Mouse (Mus musculus): ENCODE results near the gene Etv2. TPM values are rescaled to one million over a fixed set of nuclear protein-coding genes. Genes with fewer than 3 reads are reported as not detected.

The Etv2 gene
- polyA plus RNA-seq, 1 experiment from 2014 or later = not detected

DNA sequence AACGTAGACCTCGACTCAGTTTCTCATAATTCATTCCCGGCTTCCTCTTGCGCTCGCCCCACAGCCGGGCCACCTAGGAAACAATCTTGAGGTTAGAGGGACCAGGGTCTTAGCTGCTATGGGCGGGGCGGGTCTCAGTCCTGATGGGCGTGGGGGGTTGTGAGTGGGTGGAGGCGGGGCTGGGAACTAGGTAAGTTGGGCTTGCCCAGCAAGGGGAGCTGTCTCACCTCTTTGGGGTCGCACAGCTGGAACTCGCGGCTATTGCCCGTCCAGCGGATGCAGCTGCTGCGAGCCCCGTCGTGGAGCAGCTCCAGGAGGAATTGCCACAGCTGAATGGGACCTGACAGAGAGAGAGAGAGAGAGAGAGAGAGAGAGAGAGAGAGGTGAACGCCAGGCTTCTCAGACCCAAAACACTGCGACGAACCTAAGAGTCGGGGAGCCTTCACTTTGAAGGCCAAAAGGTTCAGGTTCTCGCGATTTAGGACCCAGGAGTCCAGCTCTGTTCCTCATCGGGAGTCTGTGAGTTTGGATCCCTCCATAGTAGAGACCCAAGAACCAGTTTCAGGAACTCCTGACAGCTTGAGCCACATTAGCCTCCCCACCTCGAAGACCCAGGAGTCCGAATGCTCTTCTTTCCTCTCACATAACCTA, 1.8 kb downstream of the Etv2 start:
- no peaks in the 10 kb centered on the region for H3K9me3 ChIP-seq (replicated peaks; ENCODE audit: low read length)
- no peak for ATAC-seq (replicated peaks; ENCODE audit: low FRiP score, low read depth)
- no peak for DNase-seq (ENCODE audit: low spot score)
- no peak for TF ChIP-seq CTCF (IDR thresholded peaks at IDR 0.05; ENCODE audit: low read depth)
- 1% methylated on average over 26 of the region's 27 CpGs for WGBS
- H3K4me2 ChIP-seq (ENCODE audit: low read length) = no peak overlapping the region
- H3K27ac ChIP-seq = no peak overlapping the region
- H3K36me3 ChIP-seq (ENCODE audit: insufficient read depth, low read length) = no peaks in the 10 kb centered on the region
- peaks cover 39% of the 10 kb centered on the region for H3K27me3 ChIP-seq (ENCODE audit: insufficient read depth, low read length)
- no peak overlapping the region for H3K9ac ChIP-seq (ENCODE audit: low read depth, low read length)
- 0 out of 2 replicates have a peak overlapping the region, but pooled peaks have one; percentile 2 for H3K4me3 ChIP-seq (replicated peaks; ENCODE audit: low read depth, low read length)
- H3K4me1 ChIP-seq (replicated peaks; ENCODE audit: insufficient read depth, low read length) = peaks cover 4% of the 10 kb centered on the region; the same call in 1 of the 2 replicates

DNA sequence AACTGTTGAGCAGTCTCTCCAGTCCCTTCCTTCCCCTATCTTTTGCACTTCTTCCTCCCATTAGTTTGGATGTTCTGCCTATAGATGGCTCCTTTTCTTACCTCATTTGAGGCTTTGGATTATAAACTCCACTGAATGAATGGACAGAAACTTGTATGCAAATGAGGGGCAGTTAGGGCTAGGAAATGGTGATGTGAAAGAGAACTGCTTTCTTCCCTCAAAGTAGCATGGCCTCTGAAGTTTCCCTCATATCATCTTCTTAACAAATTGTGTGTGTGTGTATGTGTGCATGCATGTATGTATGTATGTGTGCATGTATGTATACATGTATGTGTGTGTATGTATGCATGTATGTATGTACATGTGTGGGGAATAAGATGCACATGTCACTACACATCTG, 6.6 kb downstream of the Etv2 start:
- Histone ChIP-seq H3K4me1 (replicated peaks; ENCODE audit: insufficient read depth, low read length) (no peaks in the 10 kb centered on the region; the same call in 1 of the 2 replicates), H3K9me3 (replicated peaks; ENCODE audit: low read length) (no peaks in the 10 kb centered on the region), H3K27ac (no peak overlapping the region), H3K4me2 (ENCODE audit: low read length) (no peak overlapping the region), H3K27me3 (ENCODE audit: insufficient read depth, low read length) (peaks cover 17% of the 10 kb centered on the region), H3K9ac (ENCODE audit: low read depth, low read length) (no peak overlapping the region), H3K36me3 (ENCODE audit: insufficient read depth, low read length) (no peaks in the 10 kb centered on the region; the same call in 1 of the 2 replicates), H3K4me3 (replicated peaks; ENCODE audit: low read depth, low read length) (no peak overlapping the region)
- DNase-seq (ENCODE audit: low spot score) (no peak), ATAC-seq (replicated peaks; ENCODE audit: low FRiP score, low read depth) (no peak)
- no peak for TF ChIP-seq CTCF (IDR thresholded peaks at IDR 0.05; ENCODE audit: low read depth)

DNA sequence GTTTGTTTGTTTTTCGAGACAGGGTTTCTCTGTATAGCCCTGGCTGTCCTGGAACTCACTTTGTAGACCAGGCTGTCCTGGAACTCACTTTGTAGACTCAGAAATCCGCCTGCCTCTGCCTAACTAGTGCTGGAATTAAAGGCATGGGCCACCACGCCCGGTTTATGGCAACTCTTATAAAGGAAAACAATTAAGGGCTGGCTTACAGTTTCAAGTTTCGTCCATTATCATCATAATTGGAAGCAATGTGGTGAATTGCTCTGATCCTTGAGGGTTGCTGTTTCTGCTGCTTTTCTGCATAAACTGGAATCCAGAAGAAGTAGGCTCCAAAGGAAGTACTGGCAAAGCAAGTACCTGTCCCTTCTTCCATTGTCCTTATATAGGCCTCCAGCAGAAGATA, 9.0 kb downstream of the Etv2 start:
- ATAC-seq (replicated peaks; ENCODE audit: low FRiP score, low read depth) = no peak
- Histone ChIP-seq H3K4me1 (replicated peaks; ENCODE audit: insufficient read depth, low read length) (no peaks in the 10 kb centered on the region; the same call in 1 of the 2 replicates), H3K9ac (ENCODE audit: low read depth, low read length) (no peak overlapping the region), H3K27ac (no peak overlapping the region), H3K4me2 (ENCODE audit: low read length) (no peak overlapping the region), H3K9me3 (replicated peaks; ENCODE audit: low read length) (no peaks in the 10 kb centered on the region), H3K27me3 (ENCODE audit: insufficient read depth, low read length) (no peaks in the 10 kb centered on the region), H3K36me3 (ENCODE audit: insufficient read depth, low read length) (peaks cover 14% of the 10 kb centered on the region), H3K4me3 (replicated peaks; ENCODE audit: low read depth, low read length) (no peak overlapping the region)
- no peak for TF ChIP-seq CTCF (IDR thresholded peaks at IDR 0.05; ENCODE audit: low read depth)
- no peak for DNase-seq (ENCODE audit: low spot score)
- 84% methylated on average over 5 of the region's 5 CpGs for WGBS

DNA sequence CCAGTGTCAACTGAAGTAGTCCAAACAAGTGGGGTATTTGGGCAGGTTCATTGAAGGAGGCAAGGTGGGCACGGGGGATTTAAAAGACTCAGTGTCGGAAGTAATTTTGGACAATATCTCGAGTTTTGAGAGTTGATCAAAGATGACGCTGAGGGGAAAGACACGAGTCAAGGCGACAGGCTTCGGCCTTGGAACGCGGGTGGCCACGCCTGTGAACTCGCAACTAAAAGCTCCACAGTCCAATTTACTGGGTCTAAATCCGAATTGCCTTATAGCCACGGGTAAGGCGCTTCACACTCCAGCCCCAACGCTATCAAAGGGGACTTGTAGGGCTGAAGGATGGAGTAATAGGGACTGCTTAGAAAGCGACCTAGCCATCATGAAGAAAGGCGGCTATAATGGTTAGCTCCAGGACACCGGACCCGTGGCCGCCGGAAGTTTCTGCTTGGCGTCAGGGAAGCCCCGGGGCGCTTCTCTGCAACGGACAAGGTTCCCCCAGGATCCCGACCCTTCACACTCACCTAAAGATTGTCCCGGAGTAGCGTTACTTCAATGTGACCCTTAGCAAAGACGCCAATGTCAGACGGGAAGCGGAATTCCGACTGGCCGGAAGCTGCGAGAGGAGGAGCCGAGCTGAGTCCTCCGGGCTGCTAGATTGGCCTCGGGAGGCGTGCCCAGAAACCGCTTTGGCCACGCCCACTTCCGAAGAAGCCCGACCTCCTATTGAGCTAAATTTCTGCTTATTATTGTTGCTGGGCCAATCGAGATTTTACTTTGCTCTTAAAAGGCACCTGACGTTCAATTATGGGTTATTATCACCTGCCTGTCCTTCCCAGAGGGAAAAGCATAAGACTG, 9.9 kb downstream of the Etv2 start, which contains the start of gene Cox6b1:
TSS of gene Cox6b1 (minus strand) at position 622 of the 855 bp plus-strand sequence.
- Histone ChIP-seq H3K4me3 (replicated peaks; ENCODE audit: low read depth, low read length) (peak within 1 kb of the TSS; percentile 81), H3K9me3 (replicated peaks; ENCODE audit: low read length) (no peaks in the 10 kb centered on the region), H3K36me3 (ENCODE audit: insufficient read depth, low read length) (peaks cover 17% of the 10 kb centered on the region), H3K4me2 (ENCODE audit: low read length) (peak within 1 kb of the TSS; percentile 83), H3K27me3 (ENCODE audit: insufficient read depth, low read length) (no peaks in the 10 kb centered on the region), H3K27ac (peak within 1 kb of the TSS; percentile 74), H3K9ac (ENCODE audit: low read depth, low read length) (peak within 1 kb of the TSS; percentile 82), H3K4me1 (replicated peaks; ENCODE audit: insufficient read depth, low read length) (no peaks in the 10 kb centered on the region; the same call in 1 of the 2 replicates)
- no peak for TF ChIP-seq CTCF (IDR thresholded peaks at IDR 0.05; ENCODE audit: low read depth)
- ATAC-seq (replicated peaks; ENCODE audit: low FRiP score, low read depth) (peak; percentile 92), DNase-seq (ENCODE audit: low spot score) (peak; percentile 97)
- 1% methylated on average over 44 of the region's 44 CpGs for WGBS

DNA sequence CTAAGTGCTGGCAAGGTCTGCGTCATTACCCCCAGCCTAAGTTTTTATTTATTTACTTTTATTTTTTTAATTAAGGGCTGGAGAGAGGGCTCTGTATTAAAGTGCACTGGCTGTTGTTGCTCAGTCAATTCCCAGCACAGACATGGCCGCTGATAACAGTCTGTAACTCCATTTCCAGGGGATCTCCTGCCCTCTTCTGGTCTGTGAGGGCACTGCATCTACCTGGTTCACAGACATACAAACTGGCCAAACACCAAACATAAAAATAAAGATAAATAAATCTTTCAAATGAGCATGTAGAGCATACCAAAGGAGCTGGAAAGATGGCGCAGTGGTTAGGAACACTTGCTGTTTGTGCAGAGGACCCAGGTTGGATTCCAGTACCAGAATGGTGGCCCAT, 16.4 kb downstream of the Etv2 start:
- Histone ChIP-seq H3K4me1 (replicated peaks; ENCODE audit: insufficient read depth, low read length) (no peaks in the 10 kb centered on the region), H3K4me2 (ENCODE audit: low read length) (no peak overlapping the region), H3K9ac (ENCODE audit: low read depth, low read length) (no peak overlapping the region), H3K9me3 (replicated peaks; ENCODE audit: low read length) (no peaks in the 10 kb centered on the region), H3K27ac (no peak overlapping the region), H3K36me3 (ENCODE audit: insufficient read depth, low read length) (peaks cover 42% of the 10 kb centered on the region), H3K27me3 (ENCODE audit: insufficient read depth, low read length) (no peaks in the 10 kb centered on the region), H3K4me3 (replicated peaks; ENCODE audit: low read depth, low read length) (no peak overlapping the region)
- no peak for ATAC-seq (replicated peaks; ENCODE audit: low FRiP score, low read depth)
- WGBS = 93% methylated on average over 3 of the region's 3 CpGs
- peak; percentile 61 for TF ChIP-seq CTCF (IDR thresholded peaks at IDR 0.05; ENCODE audit: low read depth)
- DNase-seq (ENCODE audit: low spot score) = no peak

DNA sequence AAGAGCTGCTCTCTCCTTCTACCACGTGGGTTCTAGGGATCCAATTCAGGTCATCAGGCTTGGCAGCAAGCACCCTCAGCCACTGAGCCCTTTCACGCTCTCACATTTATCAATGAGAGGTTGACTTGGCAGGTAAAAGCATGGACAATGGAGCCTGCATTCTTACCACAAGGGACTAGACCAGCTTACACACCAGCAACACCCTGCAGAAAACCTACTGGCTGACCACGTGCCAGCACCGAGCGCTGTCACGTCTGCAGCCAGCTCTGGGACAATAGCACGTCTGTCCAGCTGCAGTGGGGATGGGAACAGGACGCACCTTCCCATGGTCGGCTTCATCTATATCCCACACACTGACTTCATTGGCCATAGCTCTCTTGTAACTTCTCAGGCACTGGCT, 17.0 kb downstream of the Etv2 start:
- Histone ChIP-seq H3K4me2 (ENCODE audit: low read length) (no peak overlapping the region), H3K4me3 (replicated peaks; ENCODE audit: low read depth, low read length) (no peak overlapping the region), H3K36me3 (ENCODE audit: insufficient read depth, low read length) (peaks cover 42% of the 10 kb centered on the region), H3K4me1 (replicated peaks; ENCODE audit: insufficient read depth, low read length) (no peaks in the 10 kb centered on the region), H3K27ac (no peak overlapping the region), H3K27me3 (ENCODE audit: insufficient read depth, low read length) (no peaks in the 10 kb centered on the region), H3K9me3 (replicated peaks; ENCODE audit: low read length) (no peaks in the 10 kb centered on the region), H3K9ac (ENCODE audit: low read depth, low read length) (no peak overlapping the region)
- ATAC-seq (replicated peaks; ENCODE audit: low FRiP score, low read depth) (no peak), DNase-seq (ENCODE audit: low spot score) (no peak)
- 96% methylated on average over 9 of the region's 9 CpGs for whole genome bisulfite sequencing
- no peak for TF ChIP-seq CTCF (IDR thresholded peaks at IDR 0.05; ENCODE audit: low read depth)
